Mouse (Mus musculus) midbrain, postnatal 0 days (tissue): ENCODE data around the gene Dgkd. TPM values are rescaled to one million over a fixed set of nuclear protein-coding genes. Genes with fewer than 3 reads are reported as not detected.

Source experiments
- ATAC-seq: fragments of 200-750 bp; cut with Nextera tagmentation; 2 replicates; pipeline ENCODE4 v1.8.0; 2017; ENCODE audit warnings: moderate number of reproducible peaks, mild to moderate bottlenecking, moderate TSS enrichment, moderate library complexity; ENCODE audit not compliant: low FRiP score
- DNase-seq: peaks from one replicate; pipeline ENCODE4 v3.0.0-alpha.2; 2015; ENCODE audit warnings: low spot score
- H3K27ac ChIP-seq: fragments of 300-500 bp; sonication (generic); 2 replicates; pipeline ENCODE4 v1.5.1; 2014; ENCODE audit warnings: low read depth, mild to moderate bottlenecking, low read length, mixed read lengths
- H3K27me3 ChIP-seq: fragments of 300-500 bp; sonication (generic); 2 replicates; pipeline ENCODE4 v1.6.1; 2014; ENCODE audit warnings: low read length, control low read depth, mixed read lengths; ENCODE audit not compliant: insufficient read depth
- H3K36me3 ChIP-seq: fragments of 300-500 bp; sonication (generic); 2 replicates; pipeline ENCODE4 v1.6.1; 2014; ENCODE audit warnings: low read length, control low read depth, mixed read lengths; ENCODE audit not compliant: insufficient read depth
- H3K4me1 ChIP-seq: fragments of 300-500 bp; sonication (generic); 2 replicates; pipeline ENCODE4 v1.6.1; 2014; ENCODE audit warnings: mild to moderate bottlenecking, control low read depth, antibody characterized with exemption, low read length, mixed read lengths; ENCODE audit not compliant: insufficient read depth
- H3K4me2 ChIP-seq: fragments of 300-500 bp; sonication (generic); 2 replicates; pipeline ENCODE4 v1.6.1; 2014; ENCODE audit warnings: low read depth, mild to moderate bottlenecking, low read length, mixed read lengths; ENCODE audit not compliant: poor library complexity, severe bottlenecking
- H3K4me3 ChIP-seq: fragments of 300-500 bp; sonication (generic); 2 replicates; pipeline ENCODE4 v1.5.1; 2014; ENCODE audit warnings: low read depth, mild to moderate bottlenecking, low read length, moderate library complexity
- H3K9ac ChIP-seq: fragments of 300-500 bp; sonication (generic); replicated peaks from 2 replicates; pipeline ENCODE4 v1.6.1; 2014; ENCODE audit warnings: mild to moderate bottlenecking, low read length, moderate library complexity, mixed read lengths; ENCODE audit not compliant: poor library complexity, severe bottlenecking
- H3K9me3 ChIP-seq: fragments of 300-500 bp; sonication (generic); 2 replicates; pipeline ENCODE4 v1.6.1; 2016; ENCODE audit warnings: low read length, control low read depth
- CTCF ChIP-seq: IDR thresholded peaks from 2 replicates; pipeline ENCODE4 v1.5.1; 2016; ENCODE audit warnings: antibody characterized with exemption, mild to moderate bottlenecking
- WGBS: fragments of 180-500 bp; shearing (Covaris S2); extraction: QIAGEN DNeasy Blood & Tissue Kit; methylation state at CpG from one replicate; pipeline ENCODE4 v1.1.7; 2014; 5-methylcytosine and 5-hydroxymethylcytosine counted together
- polyA plus RNA-seq: library from polyadenylated mRNA; unstranded; fragments of >200 nt; fragmentation: Nextera tagmentation; extraction: Ambion mirVana; gene quantifications from 2 replicates; pipeline ENCODE4 v1.2.1, GENCODE M21; 2015
- total RNA-seq: library from RNA; depleted of rRNA; stranded (reverse); fragments of >200 nt; gene quantifications from 2 replicates; pipeline ENCODE4 v1.2.3, GENCODE M21; 2014

Dgkd gene
- total and polyA plus RNA-seq, 2 experiments from 2014 or later, result 36.6 to 77.5 TPM

DNA sequence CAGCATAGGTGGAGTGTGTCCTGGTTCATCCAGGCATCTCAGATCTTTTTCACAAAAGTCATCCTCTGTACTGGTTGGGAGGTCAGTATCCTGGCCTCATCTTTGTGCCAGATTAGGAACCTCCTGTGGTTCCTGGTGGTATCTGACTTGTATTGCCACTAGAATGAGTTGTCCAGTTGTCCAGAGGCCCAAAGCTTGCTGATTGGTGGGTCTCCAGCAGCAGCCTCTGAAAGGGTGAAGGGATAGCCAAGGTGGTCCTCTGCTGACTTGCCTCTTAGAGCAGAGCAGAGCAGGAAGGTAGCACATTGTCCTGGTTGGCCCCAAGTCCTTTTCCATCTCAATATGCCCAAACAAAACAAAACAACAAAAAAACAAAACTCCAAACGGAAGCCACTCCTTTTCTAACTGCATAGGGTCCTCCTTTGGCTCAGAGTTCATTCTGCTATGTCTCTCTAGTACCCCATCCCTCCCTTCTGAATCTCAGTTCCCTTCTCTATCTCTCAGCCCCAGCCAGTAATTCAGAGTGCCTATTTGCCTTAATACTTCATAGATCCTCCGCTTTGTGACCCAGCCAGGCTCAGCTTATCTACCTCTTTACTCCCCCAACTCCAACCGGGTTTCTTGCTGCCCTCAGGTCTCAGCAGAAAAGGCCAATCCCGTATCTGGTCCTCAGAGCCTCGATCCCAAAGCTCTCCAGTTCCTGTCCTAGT, 851 bp upstream of the Dgkd start:
- H3K4me1 ChIP-seq, result peaks cover 10% of the 10 kb centered on the region
- peak overlapping the region; percentile 94 for H3K4me3 ChIP-seq
- TF ChIP-seq CTCF, result no peak
- WGBS, result 45% methylated on average over 5 of the region's 5 CpGs
- no peaks in the 10 kb centered on the region for H3K36me3 ChIP-seq
- no peaks in the 10 kb centered on the region for H3K9me3 ChIP-seq
- H3K27me3 ChIP-seq, result no peaks in the 10 kb centered on the region
- no peak overlapping the region for H3K27ac ChIP-seq
- peak overlapping the region; percentile 90 for H3K4me2 ChIP-seq
- 0 out of 2 replicates have a peak overlapping the region, but pooled peaks have one; percentile 13 for H3K9ac ChIP-seq
- ATAC-seq (no peak), DNase-seq (no peak)

GRCm38 (mm10) chr1:87853601-87854361, 694 bp downstream of the Dgkd start:
- TF ChIP-seq CTCF, result peak; percentile 1; the same call in 1 of the 2 replicates
- 0% methylated on average over 27 of the region's 48 CpGs for WGBS
- peak overlapping the region; percentile 94 for H3K4me3 ChIP-seq
- ATAC-seq, result peak; percentile 69
- peak overlapping the region; percentile 91 for H3K9ac ChIP-seq
- no peaks in the 10 kb centered on the region for H3K36me3 ChIP-seq
- H3K9me3 ChIP-seq, result no peaks in the 10 kb centered on the region
- DNase-seq, result peak; percentile 43
- peak overlapping the region; percentile 90 for H3K4me2 ChIP-seq
- no peaks in the 10 kb centered on the region for H3K27me3 ChIP-seq
- H3K27ac ChIP-seq, result peak overlapping the region; percentile 82
- peaks cover 10% of the 10 kb centered on the region for H3K4me1 ChIP-seq

DNA sequence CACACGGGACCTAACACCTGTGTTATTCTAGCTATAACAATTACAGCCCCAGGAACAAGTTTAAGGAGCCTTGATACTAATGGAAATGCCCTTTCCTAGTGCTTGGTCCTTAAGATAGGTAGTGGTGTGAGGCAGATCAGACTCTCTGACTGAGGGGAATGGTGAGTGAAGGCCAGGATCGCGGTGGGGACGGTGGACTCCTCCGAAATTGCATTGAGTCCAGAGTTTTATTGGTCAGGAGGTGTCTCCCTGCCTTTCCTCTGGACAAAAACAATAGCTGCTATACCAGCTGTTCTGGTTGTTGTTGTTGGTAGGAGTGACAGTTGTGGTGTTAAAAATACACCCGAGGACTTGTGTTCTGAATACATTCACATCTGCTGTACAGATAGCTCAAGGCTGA, 1.3 kb downstream of the Dgkd start:
- WGBS, result 24% methylated on average over 6 of the region's 6 CpGs
- Histone ChIP-seq H3K27ac (peak overlapping the region; percentile 38; the same call in 1 of the 2 replicates), H3K9me3 (no peaks in the 10 kb centered on the region)

DNA sequence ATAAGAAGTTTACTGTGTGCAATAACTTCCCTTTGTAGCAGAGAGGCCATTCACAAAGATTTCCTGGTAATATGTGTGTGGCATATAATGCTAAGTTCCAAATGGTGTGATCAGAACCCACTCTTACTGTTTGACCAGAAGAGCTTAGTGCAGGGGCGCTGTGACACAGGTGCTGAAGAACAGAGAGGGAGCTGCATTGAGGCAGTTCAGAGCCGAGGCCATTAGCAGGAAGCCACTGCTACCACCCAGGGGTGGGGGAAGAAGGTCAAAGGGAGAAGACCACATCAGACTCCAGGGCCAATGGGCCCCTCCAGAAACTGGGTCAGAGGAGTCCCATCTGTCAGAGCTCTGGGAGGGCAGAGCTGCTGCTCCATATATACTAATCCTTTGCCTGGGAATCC, 1.8 kb downstream of the Dgkd start:
- peak overlapping the region; percentile 94 for H3K4me3 ChIP-seq
- H3K4me1 ChIP-seq, result peaks cover 10% of the 10 kb centered on the region
- no peak overlapping the region for H3K9ac ChIP-seq
- no peak for ATAC-seq
- H3K27me3 ChIP-seq, result no peaks in the 10 kb centered on the region
- WGBS, result 37% methylated on average over 2 of the region's 2 CpGs
- no peaks in the 10 kb centered on the region for H3K9me3 ChIP-seq
- TF ChIP-seq CTCF, result no peak
- H3K27ac ChIP-seq, result no peak overlapping the region
- DNase-seq, result no peak
- no peaks in the 10 kb centered on the region for H3K36me3 ChIP-seq
- H3K4me2 ChIP-seq, result peak overlapping the region; percentile 90

More for the DNA sequence above, 1.3 kb downstream of the Dgkd start:
- DNase-seq, result no peak
- H3K4me1 ChIP-seq, result peaks cover 10% of the 10 kb centered on the region
- TF ChIP-seq CTCF, result no peak
- no peaks in the 10 kb centered on the region for H3K27me3 ChIP-seq
- no peak for ATAC-seq
- no peaks in the 10 kb centered on the region for H3K36me3 ChIP-seq
- H3K4me2 ChIP-seq, result peak overlapping the region; percentile 90
- peak overlapping the region; percentile 94 for H3K4me3 ChIP-seq
- peak overlapping the region; percentile 91 for H3K9ac ChIP-seq

DNA sequence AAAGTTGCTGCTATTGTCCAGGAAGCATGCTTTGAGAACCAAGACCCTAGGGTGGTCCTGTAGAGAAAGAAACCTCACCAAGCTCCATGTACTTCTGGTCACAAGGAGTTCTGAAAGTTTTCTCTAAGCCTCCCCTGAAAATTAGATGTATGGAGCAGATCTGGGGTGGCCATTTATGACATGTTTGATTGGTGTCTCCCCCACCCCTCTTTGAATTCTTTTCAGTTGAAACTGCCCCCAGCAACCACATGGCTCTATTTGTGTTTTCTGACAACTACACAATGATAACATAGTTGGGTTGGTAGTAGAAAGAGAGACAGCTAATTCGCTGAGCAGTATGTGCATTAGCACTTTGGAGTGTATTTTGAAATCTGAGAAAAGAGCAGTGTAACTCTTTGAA, 2.4 kb downstream of the Dgkd start:
- no peak for ATAC-seq
- Histone ChIP-seq H3K36me3 (no peaks in the 10 kb centered on the region), H3K4me2 (no peak overlapping the region; the same call in 1 of the 2 replicates), H3K9ac (no peak overlapping the region), H3K4me1 (peaks cover 10% of the 10 kb centered on the region), H3K27ac (no peak overlapping the region), H3K27me3 (no peaks in the 10 kb centered on the region), H3K9me3 (no peaks in the 10 kb centered on the region), H3K4me3 (no peak overlapping the region)
- 89% methylated on average over 1 of the region's 1 CpGs for WGBS
- DNase-seq, result no peak
- no peak for TF ChIP-seq CTCF

DNA sequence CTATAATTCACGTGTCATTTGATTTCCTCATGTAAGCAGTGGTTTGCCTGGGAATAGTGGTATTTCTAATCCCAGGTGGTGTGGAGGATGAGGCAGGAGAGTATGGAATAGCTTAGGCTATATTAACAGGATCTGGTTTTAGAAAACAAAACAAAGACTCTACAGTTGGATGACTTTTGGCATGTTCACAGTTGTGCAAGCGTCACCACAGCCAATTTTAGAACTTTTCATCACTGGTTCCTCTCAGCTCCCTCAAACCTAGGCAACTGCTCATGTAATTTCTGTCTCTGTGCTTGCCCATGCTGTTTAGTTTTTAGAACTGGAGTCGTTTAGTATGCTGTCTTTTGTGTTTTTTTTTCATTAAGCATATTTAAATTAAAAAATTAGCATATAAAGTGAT, 3.7 kb downstream of the Dgkd start:
- ATAC-seq (no peak), DNase-seq (no peak)
- Histone ChIP-seq H3K36me3 (no peaks in the 10 kb centered on the region), H3K27ac (no peak overlapping the region), H3K4me2 (no peak overlapping the region), H3K4me3 (no peak overlapping the region), H3K4me1 (peaks cover 10% of the 10 kb centered on the region), H3K9me3 (no peaks in the 10 kb centered on the region), H3K27me3 (no peaks in the 10 kb centered on the region), H3K9ac (no peak overlapping the region)
- TF ChIP-seq CTCF, result no peak
- WGBS, result 81% methylated on average over 3 of the region's 3 CpGs
